ENCODE assay signal across 9 mouse cellular contexts in the genomic region with DNA sequence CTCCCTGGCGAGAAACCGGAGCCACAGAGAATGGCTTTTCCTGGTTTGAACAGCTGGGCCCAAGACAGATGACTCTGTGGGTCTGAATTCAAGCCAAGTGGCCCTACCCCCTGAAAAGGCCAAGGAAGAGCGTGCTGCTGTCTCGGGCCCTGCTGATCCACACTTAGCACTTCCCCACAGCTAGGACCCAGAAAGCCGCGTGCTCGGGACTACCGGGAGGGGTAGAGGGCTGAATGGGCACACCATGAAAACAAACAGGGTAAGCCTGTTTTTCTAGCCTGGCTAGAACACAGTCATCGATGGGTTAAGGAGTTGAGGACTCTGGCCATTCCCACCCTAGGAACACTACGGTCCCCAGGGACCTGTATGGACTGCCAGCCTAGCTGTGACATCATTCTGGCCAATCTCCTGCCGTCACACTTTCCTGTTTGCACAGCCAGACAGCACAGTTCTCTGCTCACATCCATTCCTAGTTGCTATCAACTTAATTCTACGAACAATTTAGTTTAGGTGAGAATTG. TPM values are rescaled to one million over a fixed set of nuclear protein-coding genes. Genes with fewer than 3 reads are reported as not detected.
DNase-seq lines count a peak whose midpoint lies in the region; ATAC-seq and TF ChIP-seq lines count a peak whose summit lies in the region.
"Had no signal": no experiment of that assay in that cellular context is flagged by ENCODE, and none has a peak within 500 bp of the region (broad histone marks: within the 10 kb centered on the region; RNA-seq: fewer than 3 reads in every experiment).

No protein-coding gene starts in this region.

- H3K9ac ChIP-seq in forebrain, embryonic 14.5 days (ENCODE audit: low read length): peak overlapping the region; percentile 35
- no peak overlapping the region for H3K9ac ChIP-seq in forebrain, embryonic 12.5 days
- no peak overlapping the region for H3K9ac ChIP-seq in heart, embryonic 12.5 days
- no peak overlapping the region for H3K9ac ChIP-seq in limb, embryonic 13.5 days

- H3K27ac ChIP-seq in forebrain, embryonic 14.5 days (ENCODE audit: low read depth, low read length): no peak overlapping the region
- no peak overlapping the region for H3K27ac ChIP-seq in forebrain, embryonic 12.5 days
- H3K27ac ChIP-seq in heart, embryonic 12.5 days (ENCODE audit: poor library complexity, severe bottlenecking): peak overlapping the region; percentile 55; the same call in 1 of the 2 replicates
- H3K27ac ChIP-seq in limb, embryonic 13.5 days: peak overlapping the region; percentile 22; the same call in 1 of the 2 replicates

- DNase-seq in forebrain, embryonic 14.5 days (ENCODE audit: low spot score): no peak
- DNase-seq in urinary bladder, postnatal 4 days (ENCODE audit: low spot score in 2 of 2): no peak
- DNase-seq in frontal cortex, postnatal 25 days (ENCODE audit: low spot score in 2 of 2): no peak

- no peak overlapping the region for H3K4me3 ChIP-seq in forebrain, embryonic 14.5 days (ENCODE audit: low read depth, low read length)
- H3K4me3 ChIP-seq in forebrain, embryonic 12.5 days (replicated peaks): no peak overlapping the region
- H3K4me3 ChIP-seq in E14TG2a.4 (replicated peaks; ENCODE audit: low read length): 0 out of 2 replicates have a peak overlapping the region, but pooled peaks have one; percentile 45
- no peak overlapping the region for H3K4me3 ChIP-seq in heart, embryonic 12.5 days
- no peak overlapping the region for H3K4me3 ChIP-seq in limb, embryonic 13.5 days

- H3K4me2 ChIP-seq in forebrain, embryonic 14.5 days (ENCODE audit: low read length): no peak overlapping the region
- no peak overlapping the region for H3K4me2 ChIP-seq in forebrain, embryonic 12.5 days
- H3K4me2 ChIP-seq in heart, embryonic 12.5 days: no peak overlapping the region
- no peak overlapping the region; the same call in 1 of the 2 replicates for H3K4me2 ChIP-seq in limb, embryonic 13.5 days (replicated peaks)

- no peak for TF ChIP-seq CTCF in E14TG2a.4 (conservative IDR thresholded peaks at IDR 0.05; ENCODE audit: low read length)

- H3K27me3 ChIP-seq in forebrain, embryonic 14.5 days (replicated peaks; ENCODE audit: control insufficient read depth, insufficient read depth, low read length): no peaks in the 10 kb centered on the region
- no peaks in the 10 kb centered on the region for H3K27me3 ChIP-seq in forebrain, embryonic 12.5 days
- H3K27me3 ChIP-seq in E14TG2a.4 (ENCODE audit: insufficient read depth, low read length): no peaks in the 10 kb centered on the region
- no peaks in the 10 kb centered on the region for H3K27me3 ChIP-seq in heart, embryonic 12.5 days (replicated peaks)
- H3K27me3 ChIP-seq in limb, embryonic 13.5 days: no peaks in the 10 kb centered on the region

- H3K9me3 ChIP-seq in forebrain, embryonic 14.5 days (replicated peaks; ENCODE audit: control insufficient read depth, low read length): no peaks in the 10 kb centered on the region
- no peaks in the 10 kb centered on the region for H3K9me3 ChIP-seq in forebrain, embryonic 12.5 days
- H3K9me3 ChIP-seq in E14TG2a.4 (ENCODE audit: low read length): no peaks in the 10 kb centered on the region
- no peaks in the 10 kb centered on the region for H3K9me3 ChIP-seq in heart, embryonic 12.5 days (replicated peaks)
- no peaks in the 10 kb centered on the region for H3K9me3 ChIP-seq in limb, embryonic 13.5 days

- WGBS in forebrain, embryonic 14.5 days: 48% methylated on average over 12 of the region's 12 CpGs
- 55% methylated on average over 12 of the region's 12 CpGs for WGBS in forebrain, embryonic 12.5 days
- WGBS in heart, embryonic 12.5 days: 31% methylated on average over 12 of the region's 12 CpGs
- WGBS in limb, embryonic 13.5 days: 39% methylated on average over 12 of the region's 12 CpGs

- no peak for ATAC-seq in forebrain, embryonic 14.5 days
- ATAC-seq in forebrain, embryonic 12.5 days (ENCODE audit: low FRiP score): no peak
- ATAC-seq in heart, embryonic 12.5 days (ENCODE audit: insufficient number of reproducible peaks, low FRiP score): no peak
- ATAC-seq in limb, embryonic 13.5 days (ENCODE audit: low FRiP score, low read depth): 0 out of 2 replicates have a peak, but pooled peaks have one; percentile 6
- no peak for ATAC-seq in megakaryocyte, adult 5-6 weeks (ENCODE audit: poor library complexity, severe bottlenecking)

- H3K4me1 ChIP-seq in forebrain, embryonic 14.5 days (ENCODE audit: control insufficient read depth, insufficient read depth, low read length): peaks cover 5% of the 10 kb centered on the region; the same call in 1 of the 2 replicates
- H3K4me1 ChIP-seq in forebrain, embryonic 12.5 days: peaks cover 27% of the 10 kb centered on the region
- peaks cover 95% of the 10 kb centered on the region for H3K4me1 ChIP-seq in E14TG2a.4 (replicated peaks; ENCODE audit: low read depth, low read length)
- H3K4me1 ChIP-seq in heart, embryonic 12.5 days (replicated peaks): peaks cover 47% of the 10 kb centered on the region
- peaks cover 33% of the 10 kb centered on the region for H3K4me1 ChIP-seq in limb, embryonic 13.5 days

- H3K36me3 ChIP-seq in forebrain, embryonic 14.5 days (ENCODE audit: control insufficient read depth, insufficient read depth, low read length): no peaks in the 10 kb centered on the region
- no peaks in the 10 kb centered on the region for H3K36me3 ChIP-seq in forebrain, embryonic 12.5 days (replicated peaks)
- H3K36me3 ChIP-seq in E14TG2a.4 (ENCODE audit: insufficient read depth, low read length): peaks cover 32% of the 10 kb centered on the region
- no peaks in the 10 kb centered on the region for H3K36me3 ChIP-seq in heart, embryonic 12.5 days
- H3K36me3 ChIP-seq in limb, embryonic 13.5 days: no peaks in the 10 kb centered on the region

RNA-seq across cellular contexts. Expression of gene Hsp90ab1, which starts 7.9 kb away (rescaled TPM):
- 1,462 and 1,472 TPM in 2 replicates for polyA plus RNA-seq in forebrain, embryonic 14.5 days (2014; fragmentation: Nextera tagmentation; extraction: Ambion mirVana)
- 1,580 and 1,603 TPM in 2 replicates for polyA plus RNA-seq in forebrain, embryonic 12.5 days (2016; fragmentation: Nextera tagmentation; extraction: Ambion mirVana)
- 1,306 and 1,316 TPM in 2 replicates for polyA plus RNA-seq in heart, embryonic 12.5 days (2016; fragmentation: Nextera tagmentation; extraction: Ambion mirVana)
- polyA plus RNA-seq in limb, embryonic 13.5 days (2015; fragmentation: Nextera tagmentation; extraction: Ambion mirVana): 1,635 and 1,682 TPM in 2 replicates
- 448 and 487 TPM in 2 replicates for total RNA-seq in megakaryocyte, adult 5-6 weeks (2015)
- total RNA-seq in megakaryocyte, adult 5-6 weeks (2017): 829 and 973 TPM in 2 replicates

RNA-seq across cellular contexts. Expression of gene Slc35b2, which starts 17.3 kb away (rescaled TPM):
- 99.4 and 102 TPM in 2 replicates for polyA plus RNA-seq in forebrain, embryonic 14.5 days (2014; fragmentation: Nextera tagmentation; extraction: Ambion mirVana)
- 91.0 and 91.7 TPM in 2 replicates for polyA plus RNA-seq in forebrain, embryonic 12.5 days (2016; fragmentation: Nextera tagmentation; extraction: Ambion mirVana)
- 85.6 and 89.6 TPM in 2 replicates for polyA plus RNA-seq in heart, embryonic 12.5 days (2016; fragmentation: Nextera tagmentation; extraction: Ambion mirVana)
- 114 and 127 TPM in 2 replicates for polyA plus RNA-seq in limb, embryonic 13.5 days (2015; fragmentation: Nextera tagmentation; extraction: Ambion mirVana)
- 33.7 and 44.9 TPM in 2 replicates for total RNA-seq in megakaryocyte, adult 5-6 weeks (2015)
- 48.2 and 52.2 TPM in 2 replicates for total RNA-seq in megakaryocyte, adult 5-6 weeks (2017)

RNA-seq across cellular contexts. Expression of gene Slc29a1, which starts 18.4 kb away (rescaled TPM):
- 53.0 and 60.9 TPM in 2 replicates for polyA plus RNA-seq in forebrain, embryonic 14.5 days (2014; fragmentation: Nextera tagmentation; extraction: Ambion mirVana)
- polyA plus RNA-seq in forebrain, embryonic 12.5 days (2016; fragmentation: Nextera tagmentation; extraction: Ambion mirVana): 50.2 and 52.0 TPM in 2 replicates
- 68.3 and 74.1 TPM in 2 replicates for polyA plus RNA-seq in heart, embryonic 12.5 days (2016; fragmentation: Nextera tagmentation; extraction: Ambion mirVana)
- polyA plus RNA-seq in limb, embryonic 13.5 days (2015; fragmentation: Nextera tagmentation; extraction: Ambion mirVana): 74.0 and 83.4 TPM in 2 replicates
- 23.8 and 31.2 TPM in 2 replicates for total RNA-seq in megakaryocyte, adult 5-6 weeks (2015)
- 22.9 and 32.6 TPM in 2 replicates for total RNA-seq in megakaryocyte, adult 5-6 weeks (2017)

RNA-seq across cellular contexts. Expression of gene Mymx, which starts 20.9 kb away (rescaled TPM):
- not detected in 2 replicates for polyA plus RNA-seq in forebrain, embryonic 14.5 days (2014; fragmentation: Nextera tagmentation; extraction: Ambion mirVana)
- 0.24 TPM in 1 of 2 replicates, not detected in the other for polyA plus RNA-seq in forebrain, embryonic 12.5 days (2016; fragmentation: Nextera tagmentation; extraction: Ambion mirVana)
- 0.24 and 0.92 TPM in 2 replicates for polyA plus RNA-seq in heart, embryonic 12.5 days (2016; fragmentation: Nextera tagmentation; extraction: Ambion mirVana)
- polyA plus RNA-seq in limb, embryonic 13.5 days (2015; fragmentation: Nextera tagmentation; extraction: Ambion mirVana): 26.5 and 26.7 TPM in 2 replicates
- not detected in 2 replicates for total RNA-seq in megakaryocyte, adult 5-6 weeks (2015)
- not detected in 2 replicates for total RNA-seq in megakaryocyte, adult 5-6 weeks (2017)
- total RNA-seq: heart, adult 18-20 months had no signal

RNA-seq across cellular contexts. Expression of gene Nfkbie, which starts 25.5 kb away (rescaled TPM):
- 3.3 and 4.1 TPM in 2 replicates for polyA plus RNA-seq in forebrain, embryonic 14.5 days (2014; fragmentation: Nextera tagmentation; extraction: Ambion mirVana)
- 5.5 and 5.7 TPM in 2 replicates for polyA plus RNA-seq in forebrain, embryonic 12.5 days (2016; fragmentation: Nextera tagmentation; extraction: Ambion mirVana)
- 2.5 and 3.1 TPM in 2 replicates for polyA plus RNA-seq in heart, embryonic 12.5 days (2016; fragmentation: Nextera tagmentation; extraction: Ambion mirVana)
- polyA plus RNA-seq in limb, embryonic 13.5 days (2015; fragmentation: Nextera tagmentation; extraction: Ambion mirVana): 6.2 and 6.3 TPM in 2 replicates
- total RNA-seq in megakaryocyte, adult 5-6 weeks (2015): 10.4 and 11.1 TPM in 2 replicates
- total RNA-seq in megakaryocyte, adult 5-6 weeks (2017): 13.4 and 14.0 TPM in 2 replicates

Comparison
In these comparisons a context has a peak if more than half of its experiments do, and no peak if none do; other contexts are left out.
1. H3K27ac ChIP-seq: peak in heart, embryonic 12.5 days (single experiment) and limb, embryonic 13.5 days (single experiment); none in forebrain, embryonic 14.5 days (single experiment) and forebrain, embryonic 12.5 days (single experiment).